Mouse (Mus musculus) small intestine, adult 2 months (tissue): ENCODE data around the gene Intu. TPM values are rescaled to one million over a fixed set of nuclear protein-coding genes. Genes with fewer than 3 reads are reported as not detected.

Experiments used
- H3K27ac ChIP-seq: fragments of 200-500 bp; 2 replicates; pipeline ENCODE4 v1.5.1; 2012; ENCODE audit warnings: low read depth, low read length, control low read depth, inconsistent platforms; ENCODE audit not compliant: insufficient read depth
- H3K27me3 ChIP-seq: fragments of 200-500 bp; 2 replicates; pipeline ENCODE4 v1.6.1; 2012; ENCODE audit warnings: mild to moderate bottlenecking, moderate library complexity, low read length, inconsistent platforms; ENCODE audit not compliant: control insufficient read depth, insufficient read depth
- H3K36me3 ChIP-seq: fragments of 200-500 bp; 2 replicates; pipeline ENCODE4 v1.6.1; 2012; ENCODE audit warnings: mild to moderate bottlenecking, low read length, control low read depth, inconsistent platforms; ENCODE audit not compliant: control insufficient read depth, insufficient read depth
- H3K4me1 ChIP-seq: fragments of 200-500 bp; 2 replicates; pipeline ENCODE4 v1.6.1; 2012; ENCODE audit warnings: low read length, inconsistent platforms, mixed read lengths; ENCODE audit not compliant: control insufficient read depth, insufficient read depth, insufficient read length
- H3K4me3 ChIP-seq: fragments of 200-500 bp; 2 replicates; pipeline ENCODE4 v1.5.1; 2012; ENCODE audit warnings: low read depth, mild to moderate bottlenecking, control low read depth, inconsistent platforms, low read length, moderate library complexity
- CTCF ChIP-seq: fragments of 200-500 bp; IDR thresholded peaks from 2 replicates; pipeline ENCODE4 v1.5.1; 2012; ENCODE audit warnings: low read depth, mild to moderate bottlenecking, control low read depth, inconsistent platforms, low read length, moderate library complexity, mixed read lengths; ENCODE audit not compliant: insufficient replicate concordance, insufficient read length; ENCODE audit errors: extremely low read depth
- POLR2A ChIP-seq: fragments of 200-500 bp; IDR thresholded peaks from 2 replicates; pipeline ENCODE4 v1.6.1; 2012; ENCODE audit warnings: low read depth, mild to moderate bottlenecking, control low read depth, inconsistent platforms, low read length, moderate library complexity
- WGBS: fragments of 180-500 bp; shearing (Covaris S2); methylation state at CpG from one replicate; pipeline ENCODE4 v1.1.7; 2018; 5-methylcytosine and 5-hydroxymethylcytosine counted together
- polyA plus RNA-seq: library from polyadenylated mRNA; depleted of rRNA; stranded (reverse); fragments of >200 nt; gene quantifications from 2 replicates; pipeline ENCODE4 v1.2.3, GENCODE M21; 2012

Intu gene
- polyA plus RNA-seq, 1 experiment: 0.37 TPM

DNA sequence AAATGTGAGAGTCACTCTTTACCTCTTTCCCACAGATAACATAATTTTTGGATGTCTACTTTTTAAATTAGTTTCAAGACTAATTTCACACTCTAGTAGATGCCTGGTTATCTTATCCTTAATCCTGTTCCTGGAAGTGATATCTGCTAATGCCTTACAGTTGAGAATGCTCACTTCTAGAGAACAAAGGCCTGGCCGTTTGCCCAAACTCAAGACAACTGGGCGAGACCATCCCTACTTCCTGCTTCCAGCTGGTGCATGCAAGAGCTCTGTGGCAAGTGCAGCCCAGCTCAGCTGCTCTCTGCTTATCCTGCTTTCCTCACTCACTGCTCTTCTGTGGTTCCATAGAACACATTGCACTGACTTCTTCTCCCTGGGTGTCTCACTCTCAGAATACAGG, 163.4 kb downstream of the Intu start:
- TF ChIP-seq POLR2A: no peak
- TF ChIP-seq CTCF: no peak
- H3K27ac ChIP-seq: no peak overlapping the region
- no peaks in the 10 kb centered on the region; the same call in 1 of the 2 replicates for H3K36me3 ChIP-seq
- no peak overlapping the region for H3K4me3 ChIP-seq
- no peaks in the 10 kb centered on the region for H3K27me3 ChIP-seq
- H3K4me1 ChIP-seq: no peaks in the 10 kb centered on the region; the same call in 1 of the 2 replicates
- 19% methylated on average over 2 of the region's 2 CpGs for WGBS

DNA sequence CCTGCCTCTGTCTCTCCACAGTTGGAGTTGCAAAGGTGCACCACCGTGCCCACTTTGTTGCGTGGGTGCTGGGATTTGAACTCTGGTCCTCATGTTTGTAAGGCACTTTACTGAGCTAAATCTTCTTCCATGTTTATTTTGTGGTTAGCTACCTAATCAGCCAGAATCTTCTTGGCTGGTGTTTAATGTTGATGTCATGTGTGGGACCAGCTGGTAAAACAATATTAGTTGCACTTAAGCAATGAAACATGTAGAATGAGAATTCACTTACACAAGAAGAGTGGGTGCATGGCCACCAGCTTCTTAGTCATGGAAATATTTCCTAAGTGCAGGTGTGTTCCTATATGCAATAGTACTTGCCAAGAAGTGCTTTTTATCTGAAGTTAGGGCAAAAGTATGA, 164.1 kb downstream of the Intu start:
- Histone ChIP-seq H3K36me3 (no peaks in the 10 kb centered on the region; the same call in 1 of the 2 replicates), H3K4me1 (no peaks in the 10 kb centered on the region; the same call in 1 of the 2 replicates), H3K27ac (no peak overlapping the region), H3K4me3 (no peak overlapping the region), H3K27me3 (no peaks in the 10 kb centered on the region)
- no peak for TF ChIP-seq POLR2A
- TF ChIP-seq CTCF: no peak
- WGBS: 93% methylated on average over 2 of the region's 2 CpGs

DNA sequence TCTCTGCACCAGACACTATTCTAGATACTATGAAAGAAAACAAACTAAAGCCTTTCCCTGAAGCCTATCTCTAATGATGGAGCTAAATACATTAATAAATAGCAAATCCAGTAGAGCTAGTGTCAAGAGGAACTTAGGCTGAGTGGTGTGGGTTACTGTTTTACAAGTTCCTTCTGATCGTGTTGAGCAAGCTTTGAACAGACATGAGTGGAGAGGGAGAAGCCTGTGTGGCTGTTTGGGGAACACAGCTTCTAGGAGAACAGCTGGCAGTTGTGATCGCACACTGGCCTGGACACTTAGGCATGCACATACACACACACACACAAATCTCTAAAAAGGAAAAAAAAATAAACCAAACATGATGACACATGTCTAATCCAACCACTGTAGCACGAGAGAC, 167.7 kb downstream of the Intu start:
- WGBS: 71% methylated on average over 3 of the region's 3 CpGs
- H3K4me1 ChIP-seq: no peaks in the 10 kb centered on the region; the same call in 1 of the 2 replicates
- H3K36me3 ChIP-seq: peaks cover 2% of the 10 kb centered on the region; the same call in 1 of the 2 replicates
- no peak for TF ChIP-seq CTCF
- TF ChIP-seq POLR2A: no peak
- H3K27ac ChIP-seq: no peak overlapping the region
- H3K4me3 ChIP-seq: no peak overlapping the region
- H3K27me3 ChIP-seq: no peaks in the 10 kb centered on the region

DNA sequence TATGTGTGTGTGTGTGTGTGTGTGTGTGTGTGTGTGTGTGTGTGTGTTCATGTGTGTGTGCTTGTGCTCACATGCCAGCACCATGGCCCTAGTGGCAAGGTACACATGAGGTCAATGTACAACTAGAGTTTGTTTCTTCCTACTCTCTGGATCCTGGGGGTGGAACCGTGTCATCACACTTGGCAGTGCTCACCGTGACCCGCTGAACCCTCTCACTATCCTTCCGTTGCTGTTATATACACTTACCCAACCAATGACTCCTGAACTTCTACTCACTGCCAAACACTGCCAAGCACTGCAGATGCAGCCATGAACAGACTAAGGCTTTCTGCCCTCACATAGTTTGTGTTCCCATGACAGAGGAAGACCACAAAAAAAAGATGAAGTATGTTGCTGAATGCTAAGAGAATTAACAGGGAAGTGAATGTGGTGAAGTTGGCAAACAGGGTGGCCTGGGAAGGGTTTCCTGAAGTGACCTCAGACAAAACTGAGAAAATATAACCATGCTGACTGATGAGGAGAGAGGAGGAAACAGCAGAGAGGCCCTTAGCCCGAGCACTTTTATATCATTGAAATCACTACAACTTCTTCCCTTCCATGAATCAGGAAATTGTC, 173.8 kb downstream of the Intu start:
- Histone ChIP-seq H3K27me3 (no peaks in the 10 kb centered on the region), H3K36me3 (0 out of 2 replicates have a peak, but pooled peaks cover 2% of the 10 kb centered on the region), H3K27ac (peak overlapping the region; percentile 57), H3K4me3 (no peak overlapping the region), H3K4me1 (peaks cover 10% of the 10 kb centered on the region; the same call in 1 of the 2 replicates)
- TF ChIP-seq CTCF (no peak), POLR2A (no peak)
- WGBS: 11% methylated on average over 5 of the region's 5 CpGs

DNA sequence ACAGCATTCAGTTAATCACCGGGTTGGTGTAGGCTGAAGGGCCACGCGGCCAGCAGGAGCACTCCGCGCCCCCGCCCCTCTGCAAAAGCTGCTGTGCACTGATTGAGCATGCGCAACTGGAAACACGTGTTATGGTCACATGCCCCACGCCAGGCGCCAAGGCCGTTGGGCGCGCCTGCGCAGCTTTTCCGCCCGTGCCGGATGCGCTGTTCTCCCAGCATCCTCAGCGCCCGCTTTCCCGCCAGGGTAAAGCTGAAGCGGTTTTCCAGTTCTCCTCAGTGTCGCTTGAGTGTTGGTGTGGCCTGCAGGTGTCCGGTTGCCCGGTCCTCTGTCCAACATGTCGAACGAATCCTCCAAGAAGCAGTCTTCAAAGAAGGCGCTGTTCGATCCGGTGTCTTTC, 177.6 kb downstream of the Intu start, which contains the start of gene Slc25a31:
TSS of gene Slc25a31 (plus strand) at position 201 of the 400 bp plus-strand sequence.
- TF ChIP-seq CTCF (no peak), POLR2A (no peak)
- Histone ChIP-seq H3K27me3 (no peaks in the 10 kb centered on the region), H3K36me3 (no peaks in the 10 kb centered on the region), H3K4me3 (no peak within 1 kb of the TSS), H3K4me1 (peaks cover 10% of the 10 kb centered on the region; the same call in 1 of the 2 replicates), H3K27ac (no peak within 1 kb of the TSS)
- 92% methylated on average over 30 of the region's 30 CpGs for WGBS

DNA sequence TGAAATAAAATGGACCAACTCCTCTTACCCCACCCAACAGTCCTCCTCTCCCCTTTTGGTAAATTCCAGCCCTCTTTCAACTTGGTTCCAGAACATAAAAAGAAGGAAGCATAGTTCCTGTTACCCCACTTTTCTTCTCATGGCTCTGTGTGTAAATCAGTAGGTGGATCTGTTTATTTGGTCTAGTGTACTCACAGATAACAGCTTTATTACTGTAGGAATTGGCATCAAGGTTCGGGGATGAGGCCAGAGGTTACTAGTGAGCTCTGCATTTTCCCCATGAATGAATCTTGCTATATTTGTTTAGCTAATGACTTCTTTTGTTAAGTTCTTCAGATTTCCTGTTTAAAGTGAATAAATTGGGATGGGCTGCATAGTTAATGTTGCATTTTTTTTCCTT, 185.0 kb downstream of the Intu start:
- Histone ChIP-seq H3K27me3 (no peaks in the 10 kb centered on the region), H3K36me3 (no peaks in the 10 kb centered on the region), H3K27ac (no peak overlapping the region; the same call in 1 of the 2 replicates), H3K4me3 (no peak overlapping the region), H3K4me1 (no peaks in the 10 kb centered on the region)
- TF ChIP-seq POLR2A (no peak), CTCF (no peak)
- 15% methylated on average over 1 of the region's 1 CpGs for WGBS

DNA sequence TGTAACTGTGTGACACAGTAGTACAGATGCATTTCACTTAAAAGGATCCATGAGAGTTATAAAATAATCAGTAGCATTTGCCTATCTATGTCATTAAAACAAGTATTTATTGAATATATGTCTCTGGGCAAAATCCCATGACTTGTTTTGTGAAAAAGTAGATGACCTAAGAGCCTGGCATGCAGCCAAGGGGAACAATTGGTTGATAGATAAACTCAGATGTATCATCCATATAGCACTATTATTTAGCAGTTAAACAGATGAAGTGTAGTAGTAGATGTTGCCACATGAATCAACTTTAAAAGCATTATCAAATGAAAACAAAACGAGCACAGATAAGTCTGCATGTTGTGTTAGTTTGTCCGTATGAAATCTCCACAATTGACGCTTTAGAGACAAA, 187.9 kb downstream of the Intu start:
- Histone ChIP-seq H3K27me3 (no peaks in the 10 kb centered on the region), H3K27ac (no peak overlapping the region), H3K4me1 (no peaks in the 10 kb centered on the region), H3K36me3 (no peaks in the 10 kb centered on the region), H3K4me3 (no peak overlapping the region)
- TF ChIP-seq CTCF (no peak), POLR2A (no peak)
- 24% methylated on average over 3 of the region's 3 CpGs for WGBS
